Mouse (Mus musculus) hindbrain, embryonic 15.5 days (tissue): Measurements from ENCODE around the gene Gga1. TPM values are rescaled to one million over a fixed set of nuclear protein-coding genes. Genes with fewer than 3 reads are reported as not detected.

Experiments
- ATAC-seq: fragments of 200-750 bp; cut with Nextera tagmentation; 2 replicates; pipeline ENCODE4 v1.8.0; 2017; ENCODE audit warnings: low read depth, moderate number of reproducible peaks, moderate TSS enrichment; ENCODE audit not compliant: low FRiP score
- H3K27ac ChIP-seq: fragments of 300-500 bp; sonication (generic); replicated peaks from 2 replicates; pipeline ENCODE4 v1.5.1; 2015; ENCODE audit warnings: mild to moderate bottlenecking, inconsistent platforms
- H3K27me3 ChIP-seq: fragments of 300-500 bp; sonication (generic); 2 replicates; pipeline ENCODE4 v1.6.1; 2015; ENCODE audit warnings: control low read depth, inconsistent platforms
- H3K36me3 ChIP-seq: fragments of 300-500 bp; sonication (generic); 2 replicates; pipeline ENCODE4 v1.6.1; 2015; ENCODE audit warnings: control low read depth, inconsistent platforms
- H3K4me1 ChIP-seq: fragments of 300-500 bp; sonication (generic); replicated peaks from 2 replicates; pipeline ENCODE4 v1.6.1; 2015; ENCODE audit warnings: control low read depth, inconsistent platforms
- H3K4me2 ChIP-seq: fragments of 300-500 bp; sonication (generic); 2 replicates; pipeline ENCODE4 v1.6.1; 2015; ENCODE audit warnings: moderate library complexity, mild to moderate bottlenecking, inconsistent platforms
- H3K4me3 ChIP-seq: fragments of 300-500 bp; sonication (generic); 2 replicates; pipeline ENCODE4 v1.5.1; 2015; ENCODE audit warnings: mild to moderate bottlenecking, inconsistent platforms
- H3K9ac ChIP-seq: fragments of 300-500 bp; sonication (generic); 2 replicates; pipeline ENCODE4 v1.6.1; 2015; ENCODE audit warnings: inconsistent platforms
- H3K9me3 ChIP-seq: fragments of 300-500 bp; sonication (generic); 2 replicates; pipeline ENCODE4 v1.6.1; 2016; ENCODE audit warnings: control low read depth, inconsistent platforms
- WGBS: fragments of 180-500 bp; shearing (Covaris S2); methylation state at CpG from one replicate; pipeline ENCODE4 v1.1.7; 2015; 5-methylcytosine and 5-hydroxymethylcytosine counted together
- polyA plus RNA-seq: library from polyadenylated mRNA; unstranded; fragments of >200 nt; fragmentation: Nextera tagmentation; extraction: Ambion mirVana; gene quantifications from 2 replicates; pipeline ENCODE4 v1.2.1, GENCODE M21; 2015

Gga1 gene
- 44.7 and 51.9 TPM in 2 replicates for polyA plus RNA-seq

- peaks cover 7% of the 10 kb centered on the region; the same call in 1 of the 2 replicates for H3K36me3 ChIP-seq
- peak within 1 kb of the TSS; percentile 75 for H3K4me2 ChIP-seq
- no peaks in the 10 kb centered on the region for H3K9me3 ChIP-seq
- under 1% methylated on average over 67 of the region's 95 CpGs for WGBS
- peak within 1 kb of the TSS; percentile 87 for H3K9ac ChIP-seq
- peak within 1 kb of the TSS; percentile 100 for H3K27ac ChIP-seq
- peak; percentile 92 for ATAC-seq
- no peaks in the 10 kb centered on the region for H3K27me3 ChIP-seq
- H3K4me1 ChIP-seq, result peaks cover 31% of the 10 kb centered on the region
- peak within 1 kb of the TSS; percentile 90 for H3K4me3 ChIP-seq
Observed at GRCm38 (mm10) chr15:78876991-78877809, at the start of gene Gga1. Gga1 (plus strand) TSS chr15:78877190.

GRCm38 (mm10) chr15:78828315-78828714 is 48.7 kb upstream of the Gga1 start:
- no peak for ATAC-seq
- Histone ChIP-seq H3K4me1 (peaks cover 22% of the 10 kb centered on the region), H3K4me2 (no peak overlapping the region), H3K27ac (no peak overlapping the region), H3K9ac (no peak overlapping the region), H3K27me3 (no peaks in the 10 kb centered on the region), H3K36me3 (no peaks in the 10 kb centered on the region), H3K9me3 (no peaks in the 10 kb centered on the region), H3K4me3 (no peak overlapping the region)
- 16% methylated on average over 5 of the region's 5 CpGs for WGBS

GRCm38 (mm10) chr15:78829636-78830035 is 47.4 kb upstream of the Gga1 start:
- 95% methylated on average over 1 of the region's 1 CpGs for WGBS
- no peak overlapping the region for H3K4me3 ChIP-seq
- no peak overlapping the region for H3K4me2 ChIP-seq
- H3K4me1 ChIP-seq, result peaks cover 32% of the 10 kb centered on the region
- H3K9ac ChIP-seq, result no peak overlapping the region
- no peaks in the 10 kb centered on the region for H3K36me3 ChIP-seq
- no peak overlapping the region for H3K27ac ChIP-seq
- ATAC-seq, result no peak
- H3K27me3 ChIP-seq, result no peaks in the 10 kb centered on the region
- no peaks in the 10 kb centered on the region for H3K9me3 ChIP-seq

GRCm38 (mm10) chr15:78830742-78831719 is 46.0 kb upstream of the Gga1 start:
- H3K4me2 ChIP-seq, result no peak overlapping the region
- H3K9ac ChIP-seq, result no peak overlapping the region
- no peaks in the 10 kb centered on the region for H3K27me3 ChIP-seq
- ATAC-seq, result no peak
- no peaks in the 10 kb centered on the region for H3K36me3 ChIP-seq
- H3K9me3 ChIP-seq, result no peaks in the 10 kb centered on the region
- 70% methylated on average over 10 of the region's 10 CpGs for WGBS
- peaks cover 45% of the 10 kb centered on the region for H3K4me1 ChIP-seq
- H3K27ac ChIP-seq, result no peak overlapping the region
- no peak overlapping the region for H3K4me3 ChIP-seq

- H3K9me3 ChIP-seq, result no peaks in the 10 kb centered on the region
- no peak overlapping the region for H3K4me3 ChIP-seq
- H3K27me3 ChIP-seq, result no peaks in the 10 kb centered on the region
- no peak; the same call in 1 of the 2 replicates for ATAC-seq
- peak overlapping the region; percentile 69 for H3K27ac ChIP-seq
- H3K4me2 ChIP-seq, result no peak overlapping the region
- no peak overlapping the region for H3K9ac ChIP-seq
- H3K4me1 ChIP-seq, result peaks cover 48% of the 10 kb centered on the region
- no peaks in the 10 kb centered on the region for H3K36me3 ChIP-seq
- WGBS, result 50% methylated on average over 19 of the region's 19 CpGs
Observed at GRCm38 (mm10) chr15:78831720-78832657, 45.0 kb upstream of the Gga1 start.

GRCm38 (mm10) chr15:78832701-78833123 is 44.3 kb upstream of the Gga1 start:
- WGBS, result 11% methylated on average over 14 of the region's 14 CpGs
- ATAC-seq, result peak; percentile 82
- H3K27ac ChIP-seq, result peak overlapping the region; percentile 69
- no peaks in the 10 kb centered on the region for H3K36me3 ChIP-seq
- H3K4me3 ChIP-seq, result no peak overlapping the region
- H3K27me3 ChIP-seq, result no peaks in the 10 kb centered on the region
- H3K9me3 ChIP-seq, result no peaks in the 10 kb centered on the region
- H3K9ac ChIP-seq, result no peak overlapping the region
- H3K4me2 ChIP-seq, result no peak overlapping the region
- peaks cover 48% of the 10 kb centered on the region for H3K4me1 ChIP-seq

- no peaks in the 10 kb centered on the region for H3K27me3 ChIP-seq
- H3K4me1 ChIP-seq, result peaks cover 41% of the 10 kb centered on the region
- no peak overlapping the region for H3K9ac ChIP-seq
- ATAC-seq, result no peak
- H3K36me3 ChIP-seq, result no peaks in the 10 kb centered on the region
- WGBS, result 96% methylated on average over 3 of the region's 3 CpGs
- H3K9me3 ChIP-seq, result no peaks in the 10 kb centered on the region
- H3K4me2 ChIP-seq, result no peak overlapping the region
- H3K4me3 ChIP-seq, result no peak overlapping the region
- H3K27ac ChIP-seq, result peak overlapping the region; percentile 69; the same call in 1 of the 2 replicates
Observed at GRCm38 (mm10) chr15:78833582-78833981, 43.4 kb upstream of the Gga1 start.

- Histone ChIP-seq H3K27ac (peak overlapping the region; percentile 78), H3K4me1 (peaks cover 44% of the 10 kb centered on the region), H3K36me3 (no peaks in the 10 kb centered on the region), H3K4me3 (no peak overlapping the region), H3K27me3 (no peaks in the 10 kb centered on the region), H3K9me3 (no peaks in the 10 kb centered on the region), H3K4me2 (no peak overlapping the region), H3K9ac (no peak overlapping the region)
- 51% methylated on average over 10 of the region's 10 CpGs for WGBS
- peak; percentile 27; the same call in 1 of the 2 replicates for ATAC-seq
Observed at GRCm38 (mm10) chr15:78834233-78835005, 42.6 kb upstream of the Gga1 start.

- H3K4me1 ChIP-seq, result peaks cover 54% of the 10 kb centered on the region
- peak overlapping the region; percentile 78 for H3K27ac ChIP-seq
- no peak overlapping the region for H3K4me3 ChIP-seq
- H3K4me2 ChIP-seq, result no peak overlapping the region
- WGBS, result 6% methylated on average over 11 of the region's 12 CpGs
- ATAC-seq, result peak; percentile 23
- no peaks in the 10 kb centered on the region for H3K9me3 ChIP-seq
- no peaks in the 10 kb centered on the region for H3K36me3 ChIP-seq
- no peaks in the 10 kb centered on the region for H3K27me3 ChIP-seq
- no peak overlapping the region for H3K9ac ChIP-seq
Observed at GRCm38 (mm10) chr15:78835200-78836085, 41.5 kb upstream of the Gga1 start.

- Histone ChIP-seq H3K9ac (no peak overlapping the region), H3K4me1 (peaks cover 61% of the 10 kb centered on the region), H3K36me3 (no peaks in the 10 kb centered on the region), H3K27me3 (no peaks in the 10 kb centered on the region), H3K9me3 (no peaks in the 10 kb centered on the region), H3K27ac (peak overlapping the region; percentile 78), H3K4me3 (no peak overlapping the region), H3K4me2 (no peak overlapping the region)
- 34% methylated on average over 8 of the region's 8 CpGs for WGBS
- no peak for ATAC-seq
Observed at GRCm38 (mm10) chr15:78836086-78836621, 40.8 kb upstream of the Gga1 start.
